Mouse (Mus musculus) MEL (cell line): Measurements from ENCODE around the gene Cxcl17. TPM values are rescaled to one million over a fixed set of nuclear protein-coding genes. Genes with fewer than 3 reads are reported as not detected.

Source experiments
- DNase-seq: peaks from one replicate; pipeline ENCODE4 v3.0.0; 2011; ENCODE audit warnings: low read depth, low spot score
- H3K27ac ChIP-seq: 2 replicates; pipeline ENCODE4 v1.5.1; 2012; ENCODE audit warnings: low read depth, mild to moderate bottlenecking, control low read depth, low read length, moderate library complexity; ENCODE audit not compliant: control insufficient read depth
- H3K27me3 ChIP-seq, 2 experiments: fragments of 150-350 bp in 1 of 2; sonication (generic) in 1 of 2; 2 replicates each; pipeline ENCODE4 v1.6.1; 2012; ENCODE audit warnings: low read length in 2 of 2, mild to moderate bottlenecking in 2 of 2, improper control_type of control experiment in 1 of 2, moderate library complexity in 1 of 2; ENCODE audit not compliant: insufficient read depth in 2 of 2, control insufficient read depth in 1 of 2
- H3K36me3 ChIP-seq, 2 experiments: 2 replicates each; pipeline ENCODE4 v1.6.1; 2012 to 2014; ENCODE audit warnings: low read length in 2 of 2, improper control_type of control experiment in 1 of 2, inconsistent platforms in 1 of 2, mild to moderate bottlenecking in 1 of 2; ENCODE audit not compliant: insufficient read depth in 2 of 2, control insufficient read depth in 1 of 2
- H3K4me1 ChIP-seq, 2 experiments: fragments of 150-350 bp in 1 of 2; sonication (generic) in 1 of 2; 2 replicates each; pipeline ENCODE4 v1.6.1; 2012; ENCODE audit warnings: low read length in 2 of 2, improper control_type of control experiment in 1 of 2, mild to moderate bottlenecking in 1 of 2; ENCODE audit not compliant: insufficient read depth in 2 of 2, control insufficient read depth in 1 of 2
- H3K4me3 ChIP-seq, 2 experiments: fragments of 150-350 bp in 1 of 2; sonication (generic) in 1 of 2; 2 replicates each; pipeline ENCODE4 v1.5.1; 2012; ENCODE audit warnings: low read depth in 2 of 2, low read length in 2 of 2, mild to moderate bottlenecking in 2 of 2, moderate library complexity in 2 of 2, control low read depth in 1 of 2, improper control_type of control experiment in 1 of 2; ENCODE audit not compliant: control insufficient read depth in 1 of 2, insufficient read depth in 1 of 2
- H3K79me2 ChIP-seq: 2 replicates; pipeline ENCODE4 v1.6.1; 2012; ENCODE audit warnings: mild to moderate bottlenecking, low read length, moderate library complexity; ENCODE audit not compliant: control insufficient read depth, poor library complexity, insufficient read depth
- H3K9ac ChIP-seq: 2 replicates; pipeline ENCODE4 v1.6.1; 2012; ENCODE audit warnings: low read depth, mild to moderate bottlenecking, control low read depth, low read length, moderate library complexity; ENCODE audit not compliant: control insufficient read depth, poor library complexity, severe bottlenecking
- H3K9me3 ChIP-seq: fragments of 150-350 bp; sonication (generic); replicated peaks from 2 replicates; pipeline ENCODE4 v1.6.1; 2012; ENCODE audit warnings: mild to moderate bottlenecking, low read length, improper control_type of control experiment, moderate library complexity; ENCODE audit not compliant: insufficient read depth
- CTCF ChIP-seq, 3 experiments: IDR thresholded peaks in 2 of 3; conservative IDR thresholded peaks in 1 of 3; 2 replicates each; pipeline ENCODE4 v1.5.1; 2011 to 2012; ENCODE audit warnings: low read length in 3 of 3, low read depth in 2 of 3, mild to moderate bottlenecking in 2 of 3, improper control_type of control experiment in 1 of 3, inconsistent platforms in 1 of 3, mixed read lengths in 1 of 3, moderate library complexity in 1 of 3; ENCODE audit not compliant: control insufficient read depth in 1 of 3, insufficient read depth in 1 of 3, poor library complexity in 1 of 3, severe bottlenecking in 1 of 3
- E2F4 ChIP-seq: IDR thresholded peaks from 2 replicates; pipeline ENCODE4 v1.6.1; 2011; ENCODE audit warnings: low read depth, low read length, improper control_type of control experiment, borderline replicate concordance
- ELF1 ChIP-seq: IDR thresholded peaks from 2 replicates; pipeline ENCODE4 v1.6.1; 2014; ENCODE audit warnings: low read depth, mild to moderate bottlenecking, inconsistent platforms, low read length, improper control_type of control experiment, moderate library complexity
- MAFK ChIP-seq: IDR thresholded peaks from 2 replicates; pipeline ENCODE4 v1.6.1; 2011; ENCODE audit warnings: low read depth, mild to moderate bottlenecking, low read length, improper control_type of control experiment, borderline replicate concordance
- MYB ChIP-seq: IDR thresholded peaks from 2 replicates; pipeline ENCODE4 v1.6.1; 2011; ENCODE audit warnings: mild to moderate bottlenecking, low read depth, low read length, improper control_type of control experiment
- NELFE ChIP-seq: IDR thresholded peaks from 2 replicates; pipeline ENCODE4 v1.6.1; 2011; ENCODE audit warnings: low read depth, low read length, improper control_type of control experiment
- TBP ChIP-seq: IDR thresholded peaks from 2 replicates; pipeline ENCODE4 v1.8.0; 2011; ENCODE audit warnings: low read depth, low read length, improper control_type of control experiment
- polyA plus RNA-seq, 2 experiments: library from polyadenylated mRNA; stranded (reverse) in 1 of 2; unstranded in 1 of 2; fragments of >175 nt in 1 of 2; fragments of >200 nt in 1 of 2; gene quantifications; 2 replicates each; pipeline versions ENCODE4 v1.2.1 to v1.2.4; 2012; ENCODE audit warnings: low replicate concordance in 2 of 2, low read depth in 1 of 2; ENCODE audit not compliant: insufficient read length in 2 of 2, insufficient read depth in 1 of 2, missing spikeins in 1 of 2
- total RNA-seq: library from RNA; depleted of rRNA; stranded (reverse); fragments of 300-350 nt; gene quantifications from 2 replicates; pipeline ENCODE4 v1.2.3, GENCODE M21; 2012

The Cxcl17 gene
- total and polyA plus RNA-seq, 3 experiments: not detected

DNA sequence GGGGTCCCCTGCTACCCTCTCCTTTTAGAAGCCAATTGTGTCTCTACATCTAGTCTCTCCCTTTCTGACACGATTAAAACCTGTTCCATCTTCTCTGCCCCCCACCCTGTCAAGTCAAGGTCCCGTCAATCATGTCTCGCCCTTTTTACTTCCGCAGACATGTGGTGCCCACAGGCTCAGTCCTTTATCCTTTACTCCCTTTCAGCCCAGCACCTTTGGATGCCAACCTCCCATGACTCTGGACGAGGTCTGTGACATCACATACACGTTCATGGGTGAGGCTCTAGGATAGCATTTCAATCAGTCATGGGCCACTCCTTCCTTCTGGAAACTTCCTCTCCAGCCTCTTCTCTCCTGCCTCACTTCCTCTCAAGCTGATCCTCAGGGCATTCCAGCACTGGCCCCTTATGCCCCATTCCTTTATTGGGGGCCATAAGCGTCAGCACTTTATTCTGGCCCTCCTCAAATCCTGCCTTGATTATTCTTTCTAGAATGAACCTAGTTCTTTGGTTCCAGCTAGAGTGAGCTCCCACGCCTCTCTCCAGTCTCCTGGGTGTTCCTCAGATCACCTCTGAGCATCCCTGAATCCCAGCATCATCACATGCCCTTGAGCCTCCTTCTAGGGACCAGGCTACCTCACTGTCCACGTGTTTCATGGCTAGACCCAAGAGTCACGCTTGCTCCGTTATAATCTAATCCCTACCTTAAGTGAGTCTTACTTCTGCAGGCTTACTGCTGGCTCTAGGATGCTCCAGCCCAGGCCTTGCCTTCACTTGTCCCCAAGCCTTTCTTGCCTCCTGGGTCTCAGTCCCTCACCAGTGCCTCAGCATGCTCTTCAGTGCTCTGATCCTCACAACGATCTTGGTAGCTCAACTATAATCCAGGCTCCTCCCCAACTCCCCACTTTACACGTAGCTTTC lies 34.2 kb downstream of the Cxcl17 start:
- no peak for DNase-seq
- TF ChIP-seq NELFE: no peak
- no peak for TF ChIP-seq CTCF (IDR thresholded peaks at IDR 0.05 in 2 of 3, conservative IDR thresholded peaks at IDR 0.05 in 1 of 3; ENCODE audit: control insufficient read depth in 1 of 3, insufficient read depth in 1 of 3, low read depth in 2 of 3, low read length in 3 of 3, poor library complexity in 1 of 3, severe bottlenecking in 1 of 3)
- no peak for TF ChIP-seq MYB
- no peak for TF ChIP-seq TBP
- TF ChIP-seq, all 39 proteins: peak for 0
- Histone ChIP-seq H3K27ac (no peak overlapping the region), H3K27me3 (no peaks in the 10 kb centered on the region), H3K79me2 (no peaks in the 10 kb centered on the region), H3K9ac (no peak overlapping the region), H3K4me1 (no peaks in the 10 kb centered on the region), H3K36me3 (no peaks in the 10 kb centered on the region), H3K9me3 (no peaks in the 10 kb centered on the region), H3K4me3 (no peak overlapping the region)

DNA sequence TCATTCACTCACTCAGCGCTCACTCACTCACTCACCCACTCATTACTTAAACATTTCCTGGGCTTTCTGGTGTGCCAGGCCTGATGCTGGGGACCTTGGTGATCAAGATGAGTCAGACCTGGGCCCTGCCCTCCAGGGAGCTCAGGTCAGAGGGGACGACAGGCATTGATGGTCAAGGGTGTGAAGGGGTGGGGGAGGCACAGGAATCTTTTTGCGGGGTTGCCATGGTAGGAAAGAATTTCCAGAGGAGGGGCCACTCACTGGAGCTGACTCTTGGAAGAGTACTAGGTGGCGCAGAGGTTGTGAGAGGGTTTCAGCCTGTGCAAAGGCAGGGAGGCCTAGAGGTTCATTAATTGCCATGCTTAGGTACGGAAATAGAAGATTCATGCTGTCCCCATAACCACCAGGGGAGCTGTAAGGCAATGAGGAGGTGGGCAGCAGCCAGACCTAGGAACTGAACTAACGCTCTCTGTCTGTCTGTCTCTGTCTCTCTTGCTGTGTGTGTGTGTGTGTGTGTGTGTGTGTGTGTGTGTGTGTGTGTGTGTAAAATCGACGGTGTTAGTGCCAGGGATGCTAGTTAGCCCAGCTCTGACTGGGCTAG lies 35.5 kb downstream of the Cxcl17 start:
- Histone ChIP-seq H3K4me3 (peak overlapping the region; percentile 54 to 80), H3K79me2 (no peaks in the 10 kb centered on the region), H3K36me3 (no peaks in the 10 kb centered on the region), H3K9me3 (no peaks in the 10 kb centered on the region), H3K4me1 (0 out of 4 replicates have a peak, but pooled peaks cover 0 to 3% of the 10 kb centered on the region in 2 experiments), H3K9ac (peak overlapping the region; percentile 40; the same call in 1 of the 2 replicates), H3K27ac (no peak overlapping the region), H3K27me3 (no peaks in the 10 kb centered on the region)
- peak; percentile 31 for DNase-seq
- TF ChIP-seq E2F4: no peak
- peak in 1 of 3 experiments; percentile 15; a peak in 2 of 6 replicates for TF ChIP-seq CTCF (IDR thresholded peaks at IDR 0.05 in 2 of 3, conservative IDR thresholded peaks at IDR 0.05 in 1 of 3; ENCODE audit: control insufficient read depth in 1 of 3, insufficient read depth in 1 of 3, low read depth in 2 of 3, low read length in 3 of 3, poor library complexity in 1 of 3, severe bottlenecking in 1 of 3)

DNA sequence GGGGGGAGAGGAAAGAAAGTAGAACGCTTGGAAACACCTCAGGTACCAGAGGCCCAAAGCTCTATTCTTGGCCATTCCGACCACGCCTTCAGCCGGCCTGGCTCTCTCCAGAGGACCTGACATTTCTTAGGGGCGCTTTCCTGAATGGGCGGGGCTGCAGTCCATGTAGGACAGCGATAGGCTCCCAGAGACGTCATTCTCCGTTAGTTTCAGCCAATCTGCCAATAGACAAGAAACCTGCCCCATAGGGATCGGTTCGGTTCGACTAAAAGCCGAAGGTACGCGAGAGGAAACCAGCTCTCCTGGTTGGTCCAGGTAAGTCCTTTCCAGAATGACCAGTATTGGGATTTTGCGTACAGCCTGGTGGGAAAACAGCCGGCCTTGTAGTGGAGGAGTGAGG lies 36.1 kb downstream of the Cxcl17 start:
- H3K4me3 ChIP-seq: peak overlapping the region; percentile 54 to 80
- H3K9ac ChIP-seq: peak overlapping the region; percentile 40
- peak; percentile 90 for DNase-seq

More for the DNA sequence above, 36.1 kb downstream of the Cxcl17 start:
- H3K27me3 ChIP-seq: no peaks in the 10 kb centered on the region
- H3K4me1 ChIP-seq: 0 out of 4 replicates have a peak, but pooled peaks cover 0 to 3% of the 10 kb centered on the region in 2 experiments
- TF ChIP-seq ELF1 (no peak), NELFE (peak; percentile 15; the same call in 1 of the 2 replicates), MAFK (no peak)
- no peaks in the 10 kb centered on the region for H3K9me3 ChIP-seq
- H3K27ac ChIP-seq: no peak overlapping the region
- no peaks in the 10 kb centered on the region for H3K36me3 ChIP-seq
- H3K79me2 ChIP-seq: no peaks in the 10 kb centered on the region
